Mouse (Mus musculus) left cerebral cortex, adult 2 months (tissue): ENCODE measurements at regions not wholly inside any gene's neighbourhood (a gene's known extent, or its start where the extent isn't known, plus 50 kb on each side); places are given as distances from the start of the nearest gene placed in this dataset.
A peak's percentile ranks its signal among the peaks of the same experiment; 100 is the strongest.

Experiments used
- DNase-seq, 2 experiments: peaks; one replicate each; pipeline ENCODE4 v3.0.0; 2021 to 2022; ENCODE audit warnings: low spot score in 2 of 2, mixed read lengths in 1 of 2; ENCODE audit errors: extremely low spot score in 1 of 2
- H3K27ac ChIP-seq: fragments of 200-600 bp; 2 replicates; pipeline ENCODE4 v1.8.1; 2022
- H3K4me3 ChIP-seq: fragments of 200-600 bp; 2 replicates; pipeline ENCODE4 v1.8.1; 2022
- CTCF ChIP-seq: fragments of 200-600 bp; IDR thresholded peaks from 2 replicates; pipeline ENCODE4 v1.8.1; 2022; ENCODE audit warnings: antibody characterized with exemption, mild to moderate bottlenecking, moderate library complexity
- intact Hi-C: fragments of 180-260 bp; cut with DNase I; formaldehyde crosslinking; loops from one replicate; pipeline ENCODE4 v1.15.1; 2025

DNA sequence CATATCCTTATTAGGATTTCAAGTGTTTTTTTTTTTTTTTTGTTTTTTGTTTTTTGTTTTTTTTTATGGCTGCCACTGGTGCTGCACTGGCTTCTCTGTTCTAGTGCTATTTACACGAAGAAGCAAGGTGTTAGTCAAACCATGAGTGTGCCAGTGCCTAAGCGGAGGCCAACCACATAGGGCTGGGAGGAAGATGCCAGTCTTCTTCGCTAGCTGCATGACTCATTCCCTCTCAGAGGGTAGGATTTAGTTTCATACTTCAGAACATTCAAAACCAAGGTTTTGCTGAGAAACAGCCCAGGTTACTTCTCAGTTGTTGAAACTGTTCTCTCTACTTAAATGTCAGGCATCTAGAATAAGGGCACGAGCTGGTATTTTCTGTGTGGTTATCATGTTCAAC is 72.6 kb downstream of the Icos start:
- TF ChIP-seq CTCF: no peak
- no peak for DNase-seq
- Histone ChIP-seq H3K4me3 (no peak overlapping the region), H3K27ac (no peak overlapping the region)
- intact Hi-C loops: loop anchor here (10.0 kb wide), 1 partner anchor 1654 kb away; the partner anchor contains the start of gene Nrp2

DNA sequence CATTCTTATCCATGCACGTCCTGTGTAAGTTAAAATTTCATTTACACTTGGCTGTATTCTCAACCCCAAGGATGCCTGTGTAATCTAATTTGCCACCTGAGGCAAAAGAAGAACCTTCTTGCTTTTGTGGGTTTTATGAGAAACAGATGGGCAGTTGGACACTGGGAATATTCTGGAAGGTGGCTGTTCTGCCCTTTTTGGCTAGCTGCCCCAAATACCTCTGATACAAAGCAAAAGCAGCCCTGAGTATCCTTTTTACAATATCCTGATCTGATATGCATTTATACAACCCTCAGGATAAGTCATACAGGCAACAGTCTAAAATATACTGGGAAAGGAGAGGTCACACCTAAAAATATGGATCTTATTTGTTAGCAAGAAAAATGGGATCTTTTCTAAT is 75.9 kb downstream of the Icos start:
- TF ChIP-seq CTCF: no peak
- no peak for DNase-seq
- H3K4me3 ChIP-seq: no peak overlapping the region
- intact Hi-C loops: loop anchor here (10.0 kb wide), 1 partner anchor 1651 kb away; the partner anchor contains the start of gene Nrp2
- no peak overlapping the region for H3K27ac ChIP-seq

DNA sequence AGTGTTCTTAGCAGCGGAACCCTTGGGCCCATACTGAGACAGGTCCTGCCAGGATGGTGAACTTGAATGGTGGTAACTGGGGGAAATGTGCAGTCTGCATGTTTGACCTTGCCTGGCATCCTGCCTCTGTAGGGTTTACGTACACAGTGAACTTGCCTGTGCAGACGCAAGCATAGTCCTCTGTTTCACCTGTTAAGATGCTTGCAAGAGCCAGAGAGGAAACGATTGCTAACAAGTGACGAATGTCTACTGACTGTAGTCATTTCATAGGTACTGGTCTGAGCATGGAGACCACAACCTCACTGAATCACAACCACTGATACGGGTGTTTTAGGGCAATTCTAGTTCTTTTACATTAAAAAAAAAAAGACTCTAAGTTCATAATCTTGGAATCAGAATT is 76.7 kb downstream of the Icos start:
- no peak for DNase-seq
- H3K27ac ChIP-seq: no peak overlapping the region

DNA sequence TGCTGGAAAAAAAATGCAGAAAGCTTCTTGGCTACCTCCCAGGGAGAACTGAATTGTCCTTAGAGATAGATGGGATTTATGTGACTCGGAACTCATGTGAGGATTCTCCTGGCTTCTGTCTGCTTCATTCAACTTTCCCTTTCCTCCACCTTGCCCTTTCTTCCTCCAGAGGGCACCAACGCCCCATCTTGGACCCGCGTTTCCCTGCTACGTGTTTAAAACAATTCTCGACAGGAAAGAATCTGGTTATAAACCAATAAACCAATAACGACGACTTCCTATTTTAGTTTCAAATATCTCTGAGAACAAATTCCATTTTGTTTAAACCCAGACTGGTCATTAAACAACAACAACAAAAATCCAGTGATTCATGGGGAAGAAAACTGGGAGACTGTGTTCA is 77.4 kb downstream of the Icos start:
- no peak overlapping the region for H3K4me3 ChIP-seq
- peak; percentile 72 for TF ChIP-seq CTCF
- H3K27ac ChIP-seq: no peak overlapping the region
- intact Hi-C loops: loop anchor here (5.0 to 10.0 kb wide), 3 partner anchors 127 to 1650 kb away; partner anchors contain the start of gene Nrp2
- peak; percentile 50 to 65 for DNase-seq

More for the DNA sequence above, 76.7 kb downstream of the Icos start:
- intact Hi-C loops: loop anchor here (10.0 kb wide), 1 partner anchor 1650 kb away; the partner anchor contains the start of gene Nrp2
- no peak overlapping the region for H3K4me3 ChIP-seq
- TF ChIP-seq CTCF: no peak

DNA sequence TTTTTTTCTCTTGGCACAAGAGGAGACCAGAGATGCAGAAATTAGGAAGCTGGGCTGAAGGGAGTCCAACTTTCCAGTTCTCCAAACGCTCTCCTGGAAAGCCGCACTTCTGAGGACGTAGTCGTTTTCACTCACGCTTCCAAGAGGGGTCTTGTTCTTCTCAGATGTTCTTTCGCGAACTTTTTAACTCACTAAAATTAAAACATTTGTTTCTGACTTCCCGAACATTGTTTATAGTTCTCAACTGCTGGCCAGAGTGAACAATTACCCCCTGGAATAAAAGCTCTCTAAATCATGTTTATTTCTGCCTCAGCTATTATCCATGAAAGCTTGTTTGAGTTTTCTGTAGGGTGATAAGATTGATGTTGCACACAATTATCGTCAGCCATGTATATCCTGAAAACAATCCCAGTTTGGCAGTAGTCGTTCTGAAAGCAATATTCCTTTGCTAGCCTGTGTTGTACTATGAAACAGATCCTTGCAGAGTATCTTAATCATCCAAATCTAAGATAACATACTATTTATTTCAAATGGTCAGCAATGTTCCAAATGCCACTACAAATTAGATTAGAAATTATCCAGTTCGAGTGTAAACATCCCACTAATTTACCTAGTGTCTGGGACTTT is 82.3 kb downstream of the Icos start:
- no peak overlapping the region for H3K4me3 ChIP-seq
- DNase-seq: no peak
- intact Hi-C loops: loop anchor here (5.0 to 10.0 kb wide), 3 partner anchors 122 to 1645 kb away; partner anchors contain the start of gene Nrp2
- H3K27ac ChIP-seq: no peak overlapping the region
- no peak for TF ChIP-seq CTCF

DNA sequence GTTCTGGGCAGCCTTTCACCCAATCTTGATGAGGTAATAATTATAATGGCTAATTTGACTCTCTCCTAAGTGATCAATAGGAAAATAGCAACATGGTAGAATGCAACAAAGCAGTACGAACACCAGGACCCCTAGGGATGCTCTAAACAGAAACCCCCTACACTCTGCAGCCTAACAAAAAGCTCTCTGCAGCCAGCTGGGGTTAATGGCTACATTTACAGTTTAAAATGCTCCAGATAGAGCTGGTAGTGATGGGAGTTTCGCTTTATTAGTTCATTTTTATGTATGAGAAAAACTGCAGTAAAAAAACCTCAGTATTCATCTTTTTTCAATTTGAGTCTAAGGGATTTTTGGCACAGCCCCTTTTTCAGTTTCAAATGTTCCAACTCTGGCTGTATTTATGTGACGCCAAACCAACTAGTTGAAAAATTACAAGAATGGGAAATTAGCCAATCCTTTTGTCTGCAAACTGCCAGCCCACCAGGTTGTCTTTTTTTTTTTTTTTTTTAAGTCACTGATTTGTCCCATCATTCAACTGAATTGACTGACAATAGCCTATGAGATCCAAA is 84.2 kb downstream of the Icos start:
- intact Hi-C loops: no loop called here
- Histone ChIP-seq H3K4me3 (no peak overlapping the region), H3K27ac (no peak overlapping the region)
- no peak for TF ChIP-seq CTCF
- DNase-seq: no peak

DNA sequence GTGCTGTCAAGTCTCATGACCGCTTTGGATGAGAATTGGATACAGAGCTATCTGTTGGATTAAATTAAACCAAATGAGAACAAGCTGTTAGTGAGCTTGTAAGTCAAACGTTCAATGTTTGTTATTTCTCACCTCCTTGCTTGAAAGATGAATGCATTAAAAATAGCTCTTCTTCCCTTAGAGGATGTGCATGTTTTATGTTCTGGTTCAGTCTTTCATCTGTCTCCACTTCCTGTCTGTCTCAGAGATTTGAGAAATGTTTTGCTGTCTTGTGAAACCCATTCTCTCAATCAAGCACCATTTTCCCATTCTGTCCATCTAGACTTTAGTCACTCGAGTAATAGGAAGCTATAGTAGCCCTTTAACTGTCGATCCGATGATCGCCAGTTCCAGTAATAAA is 90.4 kb downstream of the Icos start:
- TF ChIP-seq CTCF: no peak

DNA sequence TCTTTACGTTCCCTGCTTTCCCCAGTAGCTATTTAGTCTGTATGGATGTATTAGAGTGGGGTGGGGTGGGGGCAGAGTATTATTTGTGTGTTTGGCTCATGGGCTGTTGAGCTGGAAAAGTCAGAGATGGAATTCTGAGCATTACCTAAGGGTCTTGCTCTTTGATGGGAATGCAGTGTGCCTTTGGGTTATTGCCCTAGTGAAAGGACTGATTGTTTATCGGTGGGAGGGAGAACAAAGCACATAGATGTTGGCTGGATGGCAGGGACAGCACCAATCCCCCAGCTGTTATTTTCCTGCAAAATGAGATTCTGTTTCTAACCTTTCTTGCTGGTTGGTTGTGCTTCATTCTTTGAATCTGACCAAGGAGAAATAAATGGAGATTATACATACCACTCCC is 96.4 kb downstream of the Icos start:
- DNase-seq: no peak
- intact Hi-C loops: no loop called here
- TF ChIP-seq CTCF: no peak
- H3K27ac ChIP-seq: no peak overlapping the region
- no peak overlapping the region for H3K4me3 ChIP-seq

More for the DNA sequence above, 90.4 kb downstream of the Icos start:
- H3K4me3 ChIP-seq: no peak overlapping the region
- intact Hi-C loops: no loop called here
- H3K27ac ChIP-seq: no peak overlapping the region
- no peak for DNase-seq

DNA sequence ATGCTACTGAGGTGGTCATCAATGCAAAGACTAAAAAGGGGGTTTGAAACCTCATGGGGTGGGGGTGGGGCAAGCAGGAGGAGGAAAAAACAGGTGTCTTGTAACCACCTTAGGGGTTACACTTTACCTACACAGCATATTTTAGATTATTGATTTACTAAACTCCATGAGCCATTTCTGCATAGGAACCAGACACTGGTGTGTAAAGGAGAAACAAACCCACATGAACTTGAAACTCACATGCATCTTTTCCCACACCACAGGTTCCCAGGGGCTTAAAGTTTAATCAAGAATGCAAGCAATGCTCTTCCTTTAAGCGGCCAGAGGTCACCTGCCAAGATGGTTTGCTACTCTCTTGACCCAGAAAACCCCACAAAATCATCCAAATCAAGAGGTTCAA is 97.6 kb downstream of the Icos start:
- intact Hi-C loops: no loop called here
- no peak overlapping the region for H3K27ac ChIP-seq
- no peak overlapping the region for H3K4me3 ChIP-seq
- DNase-seq: no peak
- no peak for TF ChIP-seq CTCF

DNA sequence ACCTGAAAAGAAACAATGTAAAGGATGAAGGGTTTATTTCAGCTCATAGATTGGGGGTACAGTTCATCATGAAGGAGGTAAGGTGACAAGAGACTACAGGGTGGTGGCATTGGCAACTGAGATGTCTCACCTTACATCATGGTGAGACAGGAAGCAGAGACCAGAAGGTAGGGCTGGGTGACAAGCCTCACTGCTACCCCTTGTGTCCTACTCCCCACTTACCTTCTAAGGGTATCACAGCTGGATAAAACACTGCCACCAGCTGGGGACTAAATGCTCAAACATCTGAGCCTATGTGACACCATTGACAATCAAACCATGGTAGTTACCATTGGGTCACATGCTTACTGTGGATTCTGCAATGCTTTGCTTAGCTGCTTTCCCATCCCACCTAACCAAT is 107.0 kb downstream of the Icos start:
- H3K4me3 ChIP-seq: no peak overlapping the region
- no peak for TF ChIP-seq CTCF
- DNase-seq: no peak
- intact Hi-C loops: no loop called here
- H3K27ac ChIP-seq: no peak overlapping the region

DNA sequence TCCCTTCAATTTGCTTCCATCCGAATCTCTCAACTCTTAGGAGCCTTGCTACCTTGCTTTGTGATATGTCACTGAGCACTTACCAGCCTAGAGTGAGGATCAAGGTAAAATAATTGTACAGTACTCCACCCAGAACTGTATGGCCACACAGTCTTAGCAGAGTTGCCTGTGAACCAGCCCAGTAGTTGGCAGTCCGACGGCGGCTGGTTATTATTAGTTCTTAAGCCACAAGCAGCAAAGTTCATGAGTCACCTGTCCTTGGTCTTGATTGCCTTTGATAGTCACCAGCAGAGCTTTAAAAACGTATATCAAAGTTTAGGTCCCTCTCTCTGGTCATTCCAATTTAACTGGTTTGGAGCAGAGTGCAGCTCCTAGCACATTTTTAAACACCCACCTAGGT is 109.1 kb downstream of the Icos start:
- intact Hi-C loops: no loop called here

DNA sequence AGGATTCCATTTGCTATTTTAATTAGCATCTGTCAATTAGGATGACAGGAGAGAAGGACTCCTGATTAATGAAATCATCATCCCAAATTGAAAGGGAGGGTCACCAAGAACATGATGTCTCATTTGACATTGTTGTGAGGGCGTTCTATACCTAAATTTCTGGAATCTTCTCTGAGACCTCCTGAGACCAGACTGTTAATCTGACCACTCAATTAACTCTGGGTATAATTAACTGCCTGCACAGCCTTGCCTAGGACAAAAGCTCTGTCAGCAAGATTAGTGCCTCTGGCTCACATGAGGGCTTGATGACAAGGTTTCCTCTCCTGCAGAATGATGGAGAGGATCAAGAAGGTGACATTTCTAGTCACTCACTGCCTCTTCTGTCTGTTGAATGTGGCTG is 113.1 kb downstream of the Icos start:
- no peak for DNase-seq
- TF ChIP-seq CTCF: no peak
- intact Hi-C loops: no loop called here
- no peak overlapping the region for H3K27ac ChIP-seq
- no peak overlapping the region for H3K4me3 ChIP-seq

More for the DNA sequence above, 109.1 kb downstream of the Icos start:
- H3K27ac ChIP-seq: no peak overlapping the region
- TF ChIP-seq CTCF: no peak
- DNase-seq: no peak
- H3K4me3 ChIP-seq: no peak overlapping the region
